ENCODE assay signal across 19 mouse cellular contexts in the genomic region with DNA sequence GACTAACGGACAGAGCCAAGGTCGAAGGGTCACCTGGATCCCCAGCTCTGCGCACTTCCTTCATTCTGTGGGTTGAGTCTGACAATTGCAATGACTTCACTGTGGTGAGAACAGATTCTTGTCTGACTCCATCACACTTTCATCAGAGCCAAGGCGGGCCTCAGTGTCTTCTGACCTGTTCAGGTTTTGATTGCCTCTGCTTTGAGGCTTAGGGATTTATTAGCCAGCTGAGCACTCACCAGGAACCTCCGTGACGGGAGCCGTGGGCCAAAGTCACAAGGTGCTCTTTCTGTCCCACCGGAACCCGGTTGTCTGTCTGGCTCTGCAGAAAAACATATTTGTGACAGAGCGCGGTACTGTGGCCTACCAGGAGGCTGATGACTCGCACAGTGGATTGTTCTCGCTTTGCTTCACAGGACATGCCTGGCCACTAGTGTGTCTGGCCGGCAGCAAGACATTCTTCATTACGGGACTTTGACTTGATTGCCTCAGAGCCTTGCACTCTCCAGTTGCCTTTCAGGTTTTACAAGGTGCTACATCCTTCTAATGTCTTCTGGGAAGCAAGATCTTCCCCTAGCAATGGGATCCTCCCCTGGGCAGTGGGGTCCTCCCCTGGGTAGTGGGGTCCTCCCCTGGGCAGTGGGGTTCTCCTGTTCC.
DNase-seq lines count a peak whose midpoint lies in the region; ATAC-seq lines count a peak whose summit lies in the region.
"Had no signal": no experiment of that assay in that cellular context is flagged by ENCODE, and none has a peak within 500 bp of the region (broad histone marks: within the 10 kb centered on the region; RNA-seq: fewer than 3 reads in every experiment).

No protein-coding gene starts in this region.

- peak overlapping the region; percentile 11; the same call in 1 of the 2 replicates for H3K27ac ChIP-seq in kidney, embryonic 15.5 days
- H3K27ac ChIP-seq in intestine, embryonic 14.5 days (ENCODE audit: low read depth) = peak overlapping the region; percentile 73
- H3K27ac ChIP-seq in limb, embryonic 10.5 days = peak overlapping the region; percentile 59
- H3K27ac ChIP-seq: heart, embryonic 13.5 days; limb, embryonic 15.5 days; midbrain, embryonic 12.5 days; neural tube, embryonic 15.5 days had no signal

- no peaks in the 10 kb centered on the region for H3K27me3 ChIP-seq in kidney, embryonic 15.5 days
- H3K27me3 ChIP-seq in intestine, embryonic 14.5 days (replicated peaks; ENCODE audit: control insufficient read depth, insufficient read depth, low read length) = no peaks in the 10 kb centered on the region
- no peaks in the 10 kb centered on the region for H3K27me3 ChIP-seq in limb, embryonic 10.5 days (ENCODE audit: low read depth, poor library complexity, severe bottlenecking)
- H3K27me3 ChIP-seq: heart, embryonic 13.5 days; limb, embryonic 15.5 days; midbrain, embryonic 12.5 days; neural tube, embryonic 15.5 days had no signal

- H3K4me1 ChIP-seq in kidney, embryonic 15.5 days = peaks cover 67% of the 10 kb centered on the region
- peaks cover 25% of the 10 kb centered on the region for H3K4me1 ChIP-seq in intestine, embryonic 14.5 days (replicated peaks; ENCODE audit: control insufficient read depth, insufficient read depth, low read length)
- peaks cover 57% of the 10 kb centered on the region for H3K4me1 ChIP-seq in limb, embryonic 10.5 days
- H3K4me1 ChIP-seq: midbrain, embryonic 12.5 days had no signal

- no peaks in the 10 kb centered on the region for H3K9me3 ChIP-seq in kidney, embryonic 15.5 days (replicated peaks)
- H3K9me3 ChIP-seq in intestine, embryonic 14.5 days (ENCODE audit: control insufficient read depth, low read length) = no peaks in the 10 kb centered on the region
- no peaks in the 10 kb centered on the region for H3K9me3 ChIP-seq in limb, embryonic 10.5 days (replicated peaks)
- H3K9me3 ChIP-seq: heart, embryonic 13.5 days; limb, embryonic 15.5 days; midbrain, embryonic 12.5 days; neural tube, embryonic 15.5 days had no signal

- ATAC-seq in kidney, embryonic 15.5 days (replicated peaks; ENCODE audit: low FRiP score) = 0 out of 2 replicates have a peak, but pooled peaks have one; percentile 13
- peak; percentile 72 for ATAC-seq in intestine, embryonic 14.5 days (replicated peaks; ENCODE audit: low FRiP score, low TSS enrichment, low read depth)
- ATAC-seq: forebrain, postnatal 0 days had no signal

- 48% methylated on average over 15 of the region's 15 CpGs for WGBS in kidney, embryonic 15.5 days
- WGBS in intestine, embryonic 14.5 days = 69% methylated on average over 15 of the region's 15 CpGs
- WGBS in limb, embryonic 10.5 days = 67% methylated on average over 15 of the region's 15 CpGs

- no peak for DNase-seq in kidney, adult 9 months
- DNase-seq in Muller cell, postnatal 12 days (ENCODE audit: inconsistent ontology term) = peak; percentile 14
- DNase-seq in intestine, embryonic 14.5 days (ENCODE audit: low spot score) = peak; percentile 77
- no peak for DNase-seq in limb, embryonic 10.5 days (ENCODE audit: low spot score)
- no peak for DNase-seq in spleen, adult 18-20 months
- DNase-seq in layer of hippocampus, postnatal 14 days (ENCODE audit: low spot score in 2 of 2) = no peak
- no peak for DNase-seq in left cerebral cortex, adult 11 months (ENCODE audit: low spot score)
- DNase-seq: adrenal gland, postnatal 10 days; cerebellum, adult 11 months; cerebellum, postnatal 36 days; forebrain, postnatal 0 days; retina, postnatal 1 day; right cerebral cortex, postnatal 4 days had no signal

- no peak overlapping the region for H3K4me2 ChIP-seq in kidney, embryonic 15.5 days
- H3K4me2 ChIP-seq in intestine, embryonic 14.5 days (ENCODE audit: low read length) = 0 out of 2 replicates have a peak overlapping the region, but pooled peaks have one; percentile 1
- H3K4me2 ChIP-seq: heart, embryonic 13.5 days; limb, embryonic 15.5 days; midbrain, embryonic 12.5 days; neural tube, embryonic 15.5 days had no signal

- H3K9ac ChIP-seq in kidney, embryonic 15.5 days = no peak overlapping the region
- H3K9ac ChIP-seq in intestine, embryonic 14.5 days (ENCODE audit: low read length) = no peak overlapping the region
- H3K9ac ChIP-seq: forebrain, postnatal 0 days; heart, embryonic 13.5 days; limb, embryonic 15.5 days; midbrain, embryonic 12.5 days; neural tube, embryonic 15.5 days had no signal

- no peak overlapping the region for H3K4me3 ChIP-seq in kidney, embryonic 15.5 days (replicated peaks)
- no peak overlapping the region for H3K4me3 ChIP-seq in intestine, embryonic 14.5 days (ENCODE audit: low read depth, low read length)
- no peak overlapping the region for H3K4me3 ChIP-seq in limb, embryonic 10.5 days
- H3K4me3 ChIP-seq: erythroblast, embryonic 14.5 days; heart, embryonic 13.5 days; limb, embryonic 15.5 days; midbrain, embryonic 12.5 days; neural tube, embryonic 15.5 days had no signal

- no peaks in the 10 kb centered on the region for H3K36me3 ChIP-seq in kidney, embryonic 15.5 days
- H3K36me3 ChIP-seq in intestine, embryonic 14.5 days (ENCODE audit: control insufficient read depth, insufficient read depth, low read length) = no peaks in the 10 kb centered on the region
- no peaks in the 10 kb centered on the region for H3K36me3 ChIP-seq in limb, embryonic 10.5 days
- H3K36me3 ChIP-seq: heart, embryonic 13.5 days; limb, embryonic 15.5 days; midbrain, embryonic 12.5 days; neural tube, embryonic 15.5 days had no signal

Comparison
In these comparisons a context has a peak if more than half of its experiments do, and no peak if none do; other contexts are left out.
1. H3K27ac ChIP-seq: peak in every context shown above with its lines; median percentile 73 in intestine, embryonic 14.5 days; 59 in limb, embryonic 10.5 days; 11 in kidney, embryonic 15.5 days.
2. DNase-seq: peak in Muller cell, postnatal 12 days (single experiment) and intestine, embryonic 14.5 days (single experiment); none in kidney, adult 9 months (single experiment), limb, embryonic 10.5 days (single experiment), spleen, adult 18-20 months (0 of 2), layer of hippocampus, postnatal 14 days (0 of 2) and left cerebral cortex, adult 11 months (single experiment).